Comparison of ENCODE assay signal across 15 mouse cellular contexts in genomic region chr4:150786651-150787050, GRCm38 (mm10).
DNase-seq lines count a peak whose midpoint lies in the region; ATAC-seq and TF ChIP-seq lines count a peak whose summit lies in the region.
"Had no signal": no experiment of that assay in that cellular context is flagged by ENCODE, and none has a peak within 500 bp of the region (broad histone marks: within the 10 kb centered on the region; RNA-seq: fewer than 3 reads in every experiment).

No protein-coding gene starts in this region.

- H3K4me2 ChIP-seq in kidney, embryonic 15.5 days = no peak overlapping the region
- no peak overlapping the region for H3K4me2 ChIP-seq in liver, embryonic 15.5 days
- H3K4me2 ChIP-seq: heart, embryonic 13.5 days; hindbrain, embryonic 15.5 days; lung, embryonic 15.5 days; neural tube, embryonic 12.5 days had no signal

- TF ChIP-seq POLR2A in MEL (IDR thresholded peaks at IDR 0.05; ENCODE audit: control insufficient read depth in 1 of 2, insufficient read depth in 1 of 2, low read depth in 1 of 2, low read length in 2 of 2, poor library complexity in 1 of 2) = no peak

- TF ChIP-seq EP300 in MEL (IDR thresholded peaks at IDR 0.05; ENCODE audit: low read depth in 1 of 2, low read length in 2 of 2) = no peak

- no peak for ATAC-seq in kidney, embryonic 15.5 days (replicated peaks; ENCODE audit: low FRiP score)
- ATAC-seq in liver, embryonic 15.5 days (ENCODE audit: insufficient read depth) = peak; percentile 20; the same call in 1 of the 2 replicates

- no peak for DNase-seq in kidney, postnatal 10 days
- DNase-seq in MEL (ENCODE audit: low read depth, low spot score) = peak; percentile 60
- no peak for DNase-seq in embryonic facial prominence, embryonic 10.5 days (ENCODE audit: low spot score)
- no peak for DNase-seq in left cerebral cortex, adult 8-10 months (ENCODE audit: low spot score in 2 of 2)
- no peak for DNase-seq in urinary bladder, postnatal 36 days (ENCODE audit: low spot score in 2 of 2)
- DNase-seq: adrenal gland, postnatal 36 days; cerebellum, adult 18-20 months; midbrain, embryonic 14.5 days; spleen, adult 18-20 months had no signal

- TF ChIP-seq RAD21 in MEL (IDR thresholded peaks at IDR 0.05; ENCODE audit: low read depth, low read length) = no peak

- 80% methylated on average over 3 of the region's 3 CpGs for WGBS in kidney, embryonic 15.5 days
- WGBS in embryonic facial prominence, embryonic 10.5 days = 77% methylated on average over 3 of the region's 3 CpGs
- 49% methylated on average over 3 of the region's 3 CpGs for WGBS in liver, embryonic 15.5 days (ENCODE audit: insufficient replicate concordance)

- H3K27me3 ChIP-seq in kidney, embryonic 15.5 days = no peaks in the 10 kb centered on the region
- H3K27me3 ChIP-seq in MEL (ENCODE audit: control insufficient read depth in 1 of 2, insufficient read depth in 2 of 2, low read length in 2 of 2) = no peaks in the 10 kb centered on the region; a peak in 1 of 4 replicates
- H3K27me3 ChIP-seq in embryonic facial prominence, embryonic 10.5 days (replicated peaks; ENCODE audit: low read depth, poor library complexity, severe bottlenecking) = no peaks in the 10 kb centered on the region
- H3K27me3 ChIP-seq in liver, embryonic 15.5 days = no peaks in the 10 kb centered on the region
- H3K27me3 ChIP-seq: heart, embryonic 13.5 days; hindbrain, embryonic 15.5 days; lung, embryonic 15.5 days; neural tube, embryonic 12.5 days had no signal

- no peaks in the 10 kb centered on the region for H3K79me2 ChIP-seq in MEL (ENCODE audit: control insufficient read depth, insufficient read depth, low read length, poor library complexity)

- no peaks in the 10 kb centered on the region for H3K9me3 ChIP-seq in kidney, embryonic 15.5 days (replicated peaks)
- no peaks in the 10 kb centered on the region for H3K9me3 ChIP-seq in MEL (replicated peaks; ENCODE audit: insufficient read depth, low read length)
- H3K9me3 ChIP-seq in embryonic facial prominence, embryonic 10.5 days = no peaks in the 10 kb centered on the region
- H3K9me3 ChIP-seq in liver, embryonic 15.5 days (replicated peaks) = no peaks in the 10 kb centered on the region
- H3K9me3 ChIP-seq: heart, embryonic 13.5 days; hindbrain, embryonic 15.5 days; lung, embryonic 15.5 days; neural tube, embryonic 12.5 days had no signal

- TF ChIP-seq CTCF in MEL (IDR thresholded peaks at IDR 0.05 in 2 of 3, conservative IDR thresholded peaks at IDR 0.05 in 1 of 3; ENCODE audit: control insufficient read depth in 1 of 3, insufficient read depth in 1 of 3, low read depth in 2 of 3, low read length in 3 of 3, poor library complexity in 1 of 3, severe bottlenecking in 1 of 3) = no peak

- no peak overlapping the region for H3K4me3 ChIP-seq in kidney, embryonic 15.5 days (replicated peaks)
- no peak overlapping the region for H3K4me3 ChIP-seq in MEL (ENCODE audit: control insufficient read depth in 1 of 2, insufficient read depth in 1 of 2, low read depth in 2 of 2, low read length in 2 of 2)
- no peak overlapping the region for H3K4me3 ChIP-seq in embryonic facial prominence, embryonic 10.5 days
- H3K4me3 ChIP-seq in liver, embryonic 15.5 days (replicated peaks) = no peak overlapping the region
- H3K4me3 ChIP-seq: heart, embryonic 13.5 days; hindbrain, embryonic 15.5 days; lung, embryonic 15.5 days; neural tube, embryonic 12.5 days had no signal

- peaks cover 22% of the 10 kb centered on the region for H3K4me1 ChIP-seq in kidney, embryonic 15.5 days
- H3K4me1 ChIP-seq in MEL (ENCODE audit: control insufficient read depth in 1 of 2, insufficient read depth in 2 of 2, low read length in 2 of 2) = peaks cover 0 to 4% of the 10 kb centered on the region in 2 experiments; a peak in 1 of 4 replicates
- H3K4me1 ChIP-seq in embryonic facial prominence, embryonic 10.5 days = peaks cover 49% of the 10 kb centered on the region
- peaks cover 23% of the 10 kb centered on the region for H3K4me1 ChIP-seq in liver, embryonic 15.5 days (replicated peaks)
- H3K4me1 ChIP-seq: hindbrain, embryonic 15.5 days had no signal

- H3K36me3 ChIP-seq in kidney, embryonic 15.5 days = no peaks in the 10 kb centered on the region
- H3K36me3 ChIP-seq in MEL (ENCODE audit: control insufficient read depth in 1 of 2, insufficient read depth in 2 of 2, low read length in 2 of 2) = no peaks in the 10 kb centered on the region; a peak in 1 of 4 replicates
- H3K36me3 ChIP-seq in embryonic facial prominence, embryonic 10.5 days (replicated peaks) = no peaks in the 10 kb centered on the region
- no peaks in the 10 kb centered on the region for H3K36me3 ChIP-seq in liver, embryonic 15.5 days (replicated peaks)
- H3K36me3 ChIP-seq: heart, embryonic 13.5 days; hindbrain, embryonic 15.5 days; lung, embryonic 15.5 days; neural tube, embryonic 12.5 days had no signal

- H3K9ac ChIP-seq in kidney, embryonic 15.5 days = no peak overlapping the region
- no peak overlapping the region for H3K9ac ChIP-seq in MEL (ENCODE audit: control insufficient read depth, low read depth, low read length, poor library complexity, severe bottlenecking)
- H3K9ac ChIP-seq in liver, embryonic 15.5 days = no peak overlapping the region
- H3K9ac ChIP-seq: heart, embryonic 13.5 days; hindbrain, embryonic 15.5 days; lung, embryonic 15.5 days; neural tube, embryonic 12.5 days had no signal

- 0 out of 2 replicates have a peak overlapping the region, but pooled peaks have one; percentile 14 for H3K27ac ChIP-seq in kidney, embryonic 15.5 days
- H3K27ac ChIP-seq in MEL (ENCODE audit: control insufficient read depth, low read depth, low read length) = no peak overlapping the region
- peak overlapping the region; percentile 40; the same call in 1 of the 2 replicates for H3K27ac ChIP-seq in embryonic facial prominence, embryonic 10.5 days (replicated peaks)
- peak overlapping the region; percentile 48 for H3K27ac ChIP-seq in liver, embryonic 15.5 days (replicated peaks)
- H3K27ac ChIP-seq: heart, embryonic 13.5 days; hindbrain, embryonic 15.5 days; lung, embryonic 15.5 days; neural tube, embryonic 12.5 days had no signal

TF ChIP-seq in MEL, 35 proteins besides CTCF, POLR2A, EP300 and RAD21:
- no peak for TF ChIP-seq ELF1 (IDR thresholded peaks at IDR 0.05; ENCODE audit: low read depth, low read length)
- no peak for TF ChIP-seq USF2 (IDR thresholded peaks at IDR 0.05; ENCODE audit: borderline replicate concordance in 1 of 2, insufficient read depth in 1 of 2, low read depth in 1 of 2, low read length in 2 of 2)
- no peak for TF ChIP-seq ETS1 (IDR thresholded peaks at IDR 0.05; ENCODE audit: low read depth, low read length)
- no peak for TF ChIP-seq GATA1 (IDR thresholded peaks at IDR 0.05; ENCODE audit: low read depth, low read length)
- TF ChIP-seq JUND (IDR thresholded peaks at IDR 0.05; ENCODE audit: low read depth, low read length) = no peak
